Mouse (Mus musculus): ENCODE results near the gene Luzp1. TPM values are rescaled to one million over a fixed set of nuclear protein-coding genes. Genes with fewer than 3 reads are reported as not detected.

Gene Luzp1
- total RNA-seq, 2 experiments from 2014 or later: 82.8 to 88.1 TPM

GRCm38 (mm10) chr4:136602018-136602554, 132.5 kb downstream of the Luzp1 start:
- peak; percentile 29 to 44 for DNase-seq (ENCODE audit: extremely low spot score in 1 of 2, low spot score in 1 of 2)

DNA sequence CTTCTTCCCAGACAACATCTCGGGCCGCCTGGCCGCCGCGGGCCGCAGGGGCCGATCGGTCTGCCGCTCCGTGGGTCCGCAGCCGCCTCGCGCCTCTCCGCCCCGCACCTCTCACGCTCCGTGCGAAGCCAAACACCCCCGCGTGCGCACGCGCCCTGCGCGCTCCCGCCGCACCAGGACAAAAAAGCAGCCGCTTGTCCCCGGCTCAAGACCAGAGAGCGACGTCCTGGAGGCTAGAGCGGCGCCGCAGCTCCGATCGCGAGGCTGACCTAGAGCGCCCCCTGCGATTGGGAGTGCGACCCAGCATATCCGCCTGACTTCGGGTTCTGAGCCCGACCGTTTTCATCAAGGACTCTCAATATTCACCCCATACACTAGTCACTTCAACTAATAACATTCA, 133.0 kb downstream of the Luzp1 start, which contains the start of gene Kdm1a:
Kdm1a (minus strand) TSS at position 156 of the 400 bp plus-strand sequence.
- DNase-seq (ENCODE audit: extremely low spot score in 1 of 2, low spot score in 1 of 2): peak; percentile 95 to 99

Other genes starting within 250 kb of the Luzp1 start
- gene Tcea3, start 222.0 kb upstream of the Luzp1 start, total RNA-seq (2021): under 1 TPM in 1 of 2 experiments, not detected in 1; 0.52 TPM
- 10 to 100 TPM; 48.8 to 62.9 TPM for gene Zfp46, start 185.1 kb upstream of the Luzp1 start, total RNA-seq (2021)
- gene Hnrnpr, start 158.8 kb upstream of the Luzp1 start, total RNA-seq (2021): 100 to 1,000 TPM in 1 of 2 experiments, 10 to 100 TPM in 1; 87.1 to 103 TPM
- under 1 TPM; 0.57 to 0.75 TPM for gene Htr1d, start 46.2 kb upstream of the Luzp1 start, total RNA-seq (2021)
- under 1 TPM; 0.21 to 0.54 TPM for gene 6030445D17Rik, start 7.5 kb upstream of the Luzp1 start, total RNA-seq (2021)
- 100 to 1,000 TPM in 1 of 2 experiments, 10 to 100 TPM in 1; 97.1 to 109 TPM for gene Kdm1a, start 133.0 kb downstream of the Luzp1 start, total RNA-seq (2021)
- not detected for gene Tex46, start 140.7 kb downstream of the Luzp1 start, total RNA-seq (2021)
- under 1 TPM; 0.07 to 0.16 TPM for gene Lactbl1, start 152.9 kb downstream of the Luzp1 start, total RNA-seq (2021)

Measured in layer of hippocampus, postnatal 25 days (tissue).